Mouse (Mus musculus) G1E (cell line): ENCODE data around the gene Rap1gds1. TPM values are rescaled to one million over a fixed set of nuclear protein-coding genes. Genes with fewer than 3 reads are reported as not detected.

Experiments used
- ATAC-seq: 2 replicates; pipeline ENCODE4 v1.8.0; 2016; ENCODE audit warnings: mild to moderate bottlenecking; ENCODE audit not compliant: insufficient number of reproducible peaks, poor library complexity, low FRiP score, severe bottlenecking; ENCODE audit errors: extremely low read depth
- DNase-seq: peaks from one replicate; pipeline ENCODE4 v3.0.0; 2012; ENCODE audit warnings: low spot score
- H3K27me3 ChIP-seq: 2 replicates; pipeline ENCODE4 v1.6.1; 2012; ENCODE audit warnings: mild to moderate bottlenecking, low read length, inconsistent platforms; ENCODE audit not compliant: insufficient read depth
- H3K36me3 ChIP-seq: replicated peaks from 2 replicates; pipeline ENCODE3; 2012; ENCODE audit warnings: mild to moderate bottlenecking, inconsistent platforms
- H3K4me1 ChIP-seq: 2 replicates; pipeline ENCODE4 v1.6.1; 2012; ENCODE audit warnings: low read depth, low read length, inconsistent platforms, mixed read lengths; ENCODE audit not compliant: insufficient read depth
- H3K4me3 ChIP-seq: 2 replicates; pipeline ENCODE4 v1.5.1; 2012; ENCODE audit warnings: low read depth, mild to moderate bottlenecking, inconsistent platforms, low read length, moderate library complexity, mixed read lengths
- H3K9me3 ChIP-seq: replicated peaks from 2 replicates; pipeline ENCODE4 v1.6.1; 2012; ENCODE audit warnings: inconsistent platforms
- CTCF ChIP-seq: IDR thresholded peaks from 2 replicates; pipeline ENCODE4 v1.5.1; 2012; ENCODE audit warnings: low read depth, low read length, inconsistent platforms, mixed read lengths
- GATA1 ChIP-seq: IDR thresholded peaks from 2 replicates; pipeline ENCODE4 v1.6.1; 2012; ENCODE audit warnings: borderline replicate concordance, low read length, inconsistent platforms, mixed read lengths
- GATA2 ChIP-seq: IDR thresholded peaks from 2 replicates; pipeline ENCODE4 v1.6.1; 2012; ENCODE audit warnings: low read depth, low read length, inconsistent platforms, borderline replicate concordance
- POLR2AphosphoS5 ChIP-seq: IDR thresholded peaks from 2 replicates; pipeline ENCODE4 v1.6.1; 2012; ENCODE audit warnings: low read depth, low read length, inconsistent platforms; ENCODE audit not compliant: insufficient replicate concordance
- TAL1 ChIP-seq: conservative IDR thresholded peaks from 2 replicates; pipeline ENCODE4 v1.6.1; 2012; ENCODE audit warnings: low read depth, low read length, inconsistent platforms, mixed read lengths
- polyA plus RNA-seq: library from polyadenylated mRNA; stranded (reverse); fragments of >175 nt; gene quantifications from 2 replicates; pipeline ENCODE4 v1.2.3, GENCODE M21; 2012
- total RNA-seq, 2 experiments: library from RNA; stranded (forward) in 1 of 2; stranded (reverse) in 1 of 2; fragments of 200-1000 nt in 1 of 2; fragments of >200 nt in 1 of 2; fragmentation: Nextera tagmentation in 1 of 2; gene quantifications; 2 replicates each; pipeline ENCODE4 v1.2.3; 2014 to 2017

Gene Rap1gds1
- total RNA-seq (2014; fragmentation: Nextera tagmentation) (71.0 and 74.9 TPM in 2 replicates), total RNA-seq (2017) (32.2 and 35.4 TPM in 2 replicates), polyA plus RNA-seq (8.5 and 11.3 TPM in 2 replicates)

GRCm38 (mm10) chr3:139074484-139075211, at the start of gene Rap1gds1:
TSS of gene Rap1gds1 (minus strand) at chr3:139075201.
- H3K27me3 ChIP-seq: no peaks in the 10 kb centered on the region
- H3K36me3 ChIP-seq: peaks cover under 1% of the 10 kb centered on the region
- ATAC-seq: no peak
- no peak for TF ChIP-seq GATA2
- no peak for TF ChIP-seq POLR2AphosphoS5
- no peak for TF ChIP-seq TAL1
- no peak for TF ChIP-seq CTCF
- no peak for TF ChIP-seq GATA1
- H3K4me1 ChIP-seq: peaks cover 18% of the 10 kb centered on the region
- H3K9me3 ChIP-seq: no peaks in the 10 kb centered on the region
- peak within 1 kb of the TSS; percentile 94 for H3K4me3 ChIP-seq
- peak; percentile 61 for DNase-seq

DNA sequence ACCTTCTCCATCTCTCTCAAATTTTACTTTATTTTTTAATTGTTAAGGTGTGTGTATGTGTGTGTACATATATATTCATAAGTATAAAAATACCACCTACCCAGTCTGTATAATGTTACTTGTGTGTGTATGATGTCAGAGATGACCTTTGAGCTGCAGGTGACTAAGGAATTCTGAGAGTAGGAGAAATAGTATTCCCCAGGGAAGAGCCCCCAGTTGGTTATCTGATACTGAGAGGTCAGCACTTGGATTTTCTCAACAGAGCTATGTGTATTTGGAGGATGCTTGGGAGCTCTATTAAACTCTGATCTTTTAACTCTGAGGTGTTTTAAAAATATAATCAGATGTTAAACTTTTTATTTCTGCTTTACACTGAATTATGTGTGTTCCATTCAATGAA, 43.4 kb upstream of the Rap1gds1 start:
- 0 out of 2 replicates have a peak, but pooled peaks cover 3% of the 10 kb centered on the region for H3K27me3 ChIP-seq
- no peak overlapping the region for H3K4me3 ChIP-seq
- no peaks in the 10 kb centered on the region for H3K9me3 ChIP-seq
- DNase-seq (no peak), ATAC-seq (no peak)
- no peak for TF ChIP-seq GATA2
- no peak for TF ChIP-seq GATA1
- TF ChIP-seq POLR2AphosphoS5: no peak
- TF ChIP-seq TAL1: no peak
- no peak for TF ChIP-seq CTCF
- H3K36me3 ChIP-seq: no peaks in the 10 kb centered on the region
- H3K4me1 ChIP-seq: no peaks in the 10 kb centered on the region

DNA sequence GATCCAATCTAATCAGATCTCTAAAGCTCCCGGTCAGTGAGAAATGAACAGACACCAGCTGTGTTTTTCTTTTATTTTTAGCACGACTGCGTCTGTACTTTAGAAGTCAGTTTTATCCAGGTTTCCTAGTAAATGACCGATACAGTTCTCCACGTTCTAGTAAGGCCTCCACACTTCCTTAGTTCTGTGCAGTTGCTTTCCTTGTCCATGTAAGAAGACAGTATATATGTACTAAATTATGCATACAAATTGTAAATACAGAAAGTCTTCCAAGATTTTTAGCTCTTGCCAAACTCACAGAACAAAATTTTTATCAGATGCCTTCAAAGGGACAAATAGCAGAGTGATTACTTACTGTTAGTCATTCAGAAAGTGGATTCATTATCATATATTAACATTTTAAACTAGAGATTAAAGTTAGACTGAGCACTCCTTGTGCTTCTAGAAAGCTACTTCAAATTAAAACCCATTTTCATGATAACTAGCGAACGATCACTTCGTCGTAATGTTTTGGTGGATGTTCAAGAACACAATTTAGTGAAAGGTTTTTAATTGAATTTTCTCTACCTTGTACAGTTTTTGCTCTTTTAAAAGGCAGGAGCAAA, 41.8 kb upstream of the Rap1gds1 start:
- Histone ChIP-seq H3K27me3 (0 out of 2 replicates have a peak, but pooled peaks cover 3% of the 10 kb centered on the region), H3K9me3 (no peaks in the 10 kb centered on the region), H3K36me3 (no peaks in the 10 kb centered on the region), H3K4me3 (no peak overlapping the region), H3K4me1 (no peaks in the 10 kb centered on the region)
- ATAC-seq: no peak
- TF ChIP-seq POLR2AphosphoS5: no peak
- TF ChIP-seq TAL1: no peak
- TF ChIP-seq GATA1: no peak
- no peak for TF ChIP-seq GATA2
- TF ChIP-seq CTCF: no peak
- no peak for DNase-seq

DNA sequence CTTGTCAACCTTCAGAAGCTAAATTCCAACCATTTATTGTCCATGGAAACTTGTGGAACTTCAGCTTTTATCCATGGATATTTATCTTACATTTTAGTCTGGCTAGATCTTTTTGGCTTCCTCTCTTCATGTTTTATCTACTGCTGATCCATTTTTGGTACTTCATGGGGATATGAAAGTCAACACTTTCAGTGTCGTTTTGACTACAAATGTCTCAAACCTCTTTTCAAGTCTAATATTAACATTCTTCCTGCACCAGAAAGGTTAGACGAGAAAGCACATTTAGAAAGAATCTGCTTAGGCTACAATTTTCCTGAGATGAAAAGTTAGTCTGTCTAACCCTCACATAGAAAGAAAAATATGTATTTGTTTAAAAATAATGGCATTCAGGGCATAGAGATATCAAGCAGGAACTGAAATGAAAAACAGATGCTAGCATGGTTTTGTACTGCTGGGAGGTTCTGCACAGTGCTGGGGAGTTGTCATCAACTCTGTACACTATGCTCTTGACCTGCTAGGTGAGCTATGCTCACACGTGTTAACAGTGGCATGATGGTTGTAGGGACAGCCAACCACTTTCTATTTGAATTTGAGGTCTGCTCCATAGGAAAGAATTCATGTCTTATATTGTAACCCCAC, 37.5 kb upstream of the Rap1gds1 start:
- ATAC-seq: no peak
- H3K4me3 ChIP-seq: no peak overlapping the region
- no peaks in the 10 kb centered on the region for H3K27me3 ChIP-seq
- TF ChIP-seq GATA2: no peak
- TF ChIP-seq GATA1: no peak
- TF ChIP-seq TAL1: no peak
- TF ChIP-seq POLR2AphosphoS5: no peak
- TF ChIP-seq CTCF: no peak
- no peaks in the 10 kb centered on the region for H3K4me1 ChIP-seq
- no peak for DNase-seq
- H3K9me3 ChIP-seq: no peaks in the 10 kb centered on the region
- H3K36me3 ChIP-seq: no peaks in the 10 kb centered on the region

DNA sequence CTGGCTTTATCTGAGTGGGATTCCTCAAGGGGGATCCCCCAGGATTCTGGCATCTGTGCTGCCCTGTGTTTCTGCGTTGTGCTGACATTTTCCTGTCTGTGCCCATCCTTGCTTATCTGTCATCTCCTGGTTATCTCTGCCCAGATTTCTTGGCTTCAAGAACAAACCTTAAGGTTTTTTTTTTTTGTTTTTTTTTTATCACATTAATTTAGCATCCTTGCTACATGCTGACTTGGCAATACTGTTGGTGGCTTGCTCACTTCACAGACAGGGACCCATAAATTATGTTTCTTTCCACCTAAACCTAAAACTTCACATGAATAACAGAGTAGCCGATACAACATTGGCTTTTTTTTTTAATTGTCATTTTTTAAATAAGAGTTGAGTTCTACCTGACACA, 36.9 kb upstream of the Rap1gds1 start:
- no peaks in the 10 kb centered on the region for H3K27me3 ChIP-seq
- ATAC-seq (no peak), DNase-seq (no peak)
- no peaks in the 10 kb centered on the region for H3K36me3 ChIP-seq
- no peak for TF ChIP-seq GATA1
- TF ChIP-seq GATA2: no peak
- no peak for TF ChIP-seq CTCF
- no peak for TF ChIP-seq TAL1
- no peak for TF ChIP-seq POLR2AphosphoS5
- H3K4me1 ChIP-seq: no peaks in the 10 kb centered on the region
- no peaks in the 10 kb centered on the region for H3K9me3 ChIP-seq
- no peak overlapping the region for H3K4me3 ChIP-seq

GRCm38 (mm10) chr3:139108176-139108575, 33.2 kb upstream of the Rap1gds1 start:
- no peak for TF ChIP-seq POLR2AphosphoS5
- no peak for TF ChIP-seq GATA1
- no peak for TF ChIP-seq GATA2
- no peak for TF ChIP-seq TAL1
- no peak for TF ChIP-seq CTCF
- Histone ChIP-seq H3K36me3 (no peaks in the 10 kb centered on the region), H3K4me3 (no peak overlapping the region), H3K9me3 (no peaks in the 10 kb centered on the region), H3K4me1 (no peaks in the 10 kb centered on the region), H3K27me3 (0 out of 2 replicates have a peak, but pooled peaks cover 2% of the 10 kb centered on the region)
- DNase-seq (no peak), ATAC-seq (no peak)
